Mouse (Mus musculus) stomach, postnatal 0 days (tissue): ENCODE measurements around the gene Senp3.

Source experiments
- CTCF ChIP-seq: IDR thresholded peaks from 2 replicates; pipeline ENCODE4 v1.5.1; 2016; ENCODE audit warnings: antibody characterized with exemption, low read depth, mild to moderate bottlenecking, moderate library complexity
- EP300 ChIP-seq: optimal IDR thresholded peaks from 2 replicates; pipeline ENCODE3; 2016; ENCODE audit warnings: antibody characterized with exemption

DNA sequence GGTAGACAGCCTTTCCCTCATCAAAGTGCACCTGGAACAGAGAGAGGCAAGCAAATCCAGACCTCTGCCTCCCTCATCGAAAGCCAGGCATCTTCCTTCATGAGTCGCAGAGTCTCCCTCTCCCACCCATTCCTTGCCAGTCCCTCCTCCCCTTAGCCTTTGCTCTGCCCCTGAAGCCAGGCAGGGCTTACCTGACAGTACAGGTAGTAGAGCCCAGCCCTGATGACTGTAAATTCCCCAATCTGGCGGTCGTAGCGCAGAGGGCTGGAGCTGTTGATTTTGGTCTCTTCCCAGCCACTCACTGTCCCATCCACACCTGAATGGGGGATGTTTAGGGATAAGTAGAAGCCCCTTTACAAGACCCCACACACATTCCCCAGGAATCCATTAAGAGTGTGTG lies 5.2 kb upstream of the Senp3 start:
- TF ChIP-seq EP300 (no peak), CTCF (no peak)
